Mouse (Mus musculus): ENCODE measurements around the gene Gm6502. TPM values are rescaled to one million over a fixed set of nuclear protein-coding genes. Genes with fewer than 3 reads are reported as not detected.

The Gm6502 gene
- polyA plus RNA-seq (2012; rRNA removed), result not detected in 2 replicates

DNA sequence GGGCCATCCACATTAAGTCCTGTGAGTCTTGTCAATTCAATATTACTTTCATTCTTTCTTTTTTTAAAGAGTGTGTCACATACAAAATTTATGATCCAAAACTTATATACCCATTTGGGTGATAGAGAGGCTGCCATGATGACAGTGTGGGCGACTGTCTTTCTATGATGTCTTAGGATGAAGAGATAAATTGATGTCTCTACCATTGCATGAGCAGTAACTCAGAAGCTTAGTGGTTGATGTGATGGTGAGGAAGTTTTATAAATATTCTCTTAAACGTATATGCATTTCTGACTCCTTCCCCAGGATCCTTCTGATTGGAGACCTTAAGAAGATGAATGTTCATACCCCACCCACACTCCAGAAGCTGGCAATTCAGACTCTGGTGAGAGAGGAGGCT lies at the start of gene Gm6502:
TSS of gene Gm6502 (plus strand) at position 301 of the 400 bp plus-strand sequence.

DNA sequence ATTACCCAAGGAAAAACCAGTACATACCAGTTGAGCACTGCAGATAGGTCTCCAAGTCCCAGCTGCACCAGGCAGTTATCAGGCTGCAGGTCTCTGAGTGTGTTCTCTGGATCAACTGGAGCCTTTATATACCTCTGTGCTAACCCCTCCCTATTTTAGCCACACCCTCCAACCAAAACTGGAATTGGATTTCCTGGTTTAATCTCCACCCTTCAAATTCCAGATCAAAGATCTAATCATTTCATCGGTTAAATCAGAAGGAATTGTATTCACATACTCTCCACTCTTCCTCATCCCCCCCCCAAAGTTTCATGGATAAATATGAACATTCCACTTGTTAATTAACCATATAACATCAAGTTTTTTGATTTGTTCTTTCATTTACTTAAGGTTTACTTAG lies 7.5 kb upstream of the Gm6502 start, which contains the start of gene A430089I19Rik:
TSS of gene A430089I19Rik (minus strand) at position 101 of the 400 bp plus-strand sequence.

DNA sequence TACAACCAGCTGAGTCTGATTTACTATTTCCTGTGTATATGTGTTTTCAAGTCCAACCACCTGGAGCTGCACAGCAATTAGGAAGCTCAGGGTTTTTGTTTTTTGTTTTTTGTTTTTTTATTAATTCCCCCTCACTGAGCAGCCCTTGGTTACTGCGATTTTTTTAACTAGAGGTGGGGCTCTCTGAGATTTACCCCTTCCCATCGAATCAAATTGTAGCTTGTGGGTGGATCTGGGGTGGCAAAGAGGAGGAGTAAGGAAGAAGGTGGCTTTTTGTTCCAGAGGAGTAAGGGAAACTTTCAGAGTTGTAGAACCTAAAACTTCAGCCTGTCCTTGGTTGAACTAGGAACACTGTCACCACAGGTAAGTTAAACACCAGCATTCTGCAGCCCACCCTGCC lies 25.2 kb downstream of the Gm6502 start, which contains the start of gene AA792892:
TSS of gene AA792892 (plus strand) at position 301 of the 400 bp plus-strand sequence.

Other genes with a start within 250 kb of the Gm6502 start
- not detected in 2 replicates for gene BC061212, start 243.9 kb upstream of the Gm6502 start, polyA plus RNA-seq (2012; rRNA removed)
- gene Gm6351, start 238.1 kb upstream of the Gm6502 start, polyA plus RNA-seq (2012; rRNA removed), result not detected in 2 replicates
- gene Gm3106, start 96.4 kb upstream of the Gm6502 start, polyA plus RNA-seq (2012; rRNA removed), result not detected in 2 replicates
- gene A430089I19Rik, start 7.6 kb upstream of the Gm6502 start, polyA plus RNA-seq (2012; rRNA removed), result not detected in 2 replicates
- gene AA792892, start 25.3 kb downstream of the Gm6502 start, polyA plus RNA-seq (2012; rRNA removed), result 0.22 and 0.44 TPM in 2 replicates
- gene Gm7682, start 131.3 kb downstream of the Gm6502 start, polyA plus RNA-seq (2012; rRNA removed), result not detected in 2 replicates
- gene Gm3139, start 211.9 kb downstream of the Gm6502 start, polyA plus RNA-seq (2012; rRNA removed), result not detected in 2 replicates

All from ovary, adult 2 months (tissue).